Mouse (Mus musculus) spleen, adult 2 months (tissue): ENCODE data around the gene Kifc1.

ENCODE experiments used
- CTCF ChIP-seq: fragments of 200-500 bp; IDR thresholded peaks from 2 replicates; pipeline ENCODE4 v1.5.1; 2011; ENCODE audit warnings: mild to moderate bottlenecking, inconsistent platforms; ENCODE audit not compliant: insufficient read depth, insufficient read length, insufficient replicate concordance; ENCODE audit errors: extremely low read depth
- POLR2A ChIP-seq: fragments of 200-500 bp; IDR thresholded peaks from 2 replicates; pipeline ENCODE4 v1.6.1; 2011; ENCODE audit warnings: low read depth, low read length, inconsistent platforms

GRCm38 (mm10) chr17:33917656-33918292 is 27.3 kb upstream of the Kifc1 start:
- TF ChIP-seq POLR2A: no peak
- TF ChIP-seq CTCF: no peak
